Mouse (Mus musculus): ENCODE results near the gene Defa25. TPM values are rescaled to one million over a fixed set of nuclear protein-coding genes. Genes with fewer than 3 reads are reported as not detected.
"Not testable (repeated sequence)": the region's sequence is repeated elsewhere in the genome, so short reads cannot be mapped to it uniquely, and the experiment has no call there.

Defa25 gene
- total RNA-seq (2021) (not detected), polyA plus RNA-seq (2012; rRNA removed) (not detected in 2 replicates)
- long read RNA-seq: 0 reads

- DNase-seq: not testable (repeated sequence)
Observed at GRCm38 (mm10) chr8:21084142-21084541, at the start of gene Defa25. Defa25 (plus strand) TSS chr8:21084442.

- DNase-seq: not testable (repeated sequence)
Observed at GRCm38 (mm10) chr8:21054747-21055146, 29.5 kb upstream of the Defa25 start, which contains the start of gene Defa23. Defa23 (plus strand) TSS chr8:21055047.

- not testable (repeated sequence) for DNase-seq
Observed at GRCm38 (mm10) chr8:21064738-21065137, 19.5 kb upstream of the Defa25 start, which contains the start of gene Defa35. Defa35 (plus strand) TSS chr8:21065038.

- DNase-seq: peak; percentile 19
Observed at GRCm38 (mm10) chr8:21093106-21093505, 8.9 kb downstream of the Defa25 start.

- not testable (repeated sequence) for DNase-seq
Observed at GRCm38 (mm10) chr8:21095950-21096349, 11.7 kb downstream of the Defa25 start, which contains the start of gene Gm14851. Gm14851 (minus strand) TSS chr8:21096050.

- DNase-seq: not testable (repeated sequence)
Observed at GRCm38 (mm10) chr8:21134342-21134741, 50.1 kb downstream of the Defa25 start, which contains the start of gene Defa30. Defa30 (plus strand) TSS chr8:21134642.

Other genes starting within 250 kb of the Defa25 start
- not detected for gene Defb33, start 191.8 kb upstream of the Defa25 start, total RNA-seq (2021)
- not detected in 2 replicates for gene Defb33, start 191.8 kb upstream of the Defa25 start, polyA plus RNA-seq (2012; rRNA removed)
- not detected for gene Gm15056, start 181.8 kb upstream of the Defa25 start, total RNA-seq (2021)
- not detected in 2 replicates for gene Gm15056, start 181.8 kb upstream of the Defa25 start, polyA plus RNA-seq (2012; rRNA removed)
- gene Gm6040, start 162.4 kb upstream of the Defa25 start, total RNA-seq (2021): not detected
- not detected in 2 replicates for gene Gm6040, start 162.4 kb upstream of the Defa25 start, polyA plus RNA-seq (2012; rRNA removed)
- not detected for gene AY761185, start 139.7 kb upstream of the Defa25 start, total RNA-seq (2021)
- not detected in 2 replicates for gene AY761185, start 139.7 kb upstream of the Defa25 start, polyA plus RNA-seq (2012; rRNA removed)
- gene Defa21, start 58.9 kb upstream of the Defa25 start, total RNA-seq (2021): not detected
- gene Defa21, start 58.9 kb upstream of the Defa25 start, polyA plus RNA-seq (2012; rRNA removed): not detected in 2 replicates
- not detected for gene Defa23, start 29.4 kb upstream of the Defa25 start, total RNA-seq (2021)
- gene Defa23, start 29.4 kb upstream of the Defa25 start, polyA plus RNA-seq (2012; rRNA removed): not detected in 2 replicates
- not detected for gene Defa35, start 19.4 kb upstream of the Defa25 start, total RNA-seq (2021)
- gene Defa35, start 19.4 kb upstream of the Defa25 start, polyA plus RNA-seq (2012; rRNA removed): not detected in 2 replicates
- gene Gm14851, start 11.6 kb downstream of the Defa25 start, total RNA-seq (2021): not detected
- not detected in 2 replicates for gene Gm14851, start 11.6 kb downstream of the Defa25 start, polyA plus RNA-seq (2012; rRNA removed)
- not detected for gene Defa30, start 50.2 kb downstream of the Defa25 start, total RNA-seq (2021)
- gene Defa30, start 50.2 kb downstream of the Defa25 start, polyA plus RNA-seq (2012; rRNA removed): not detected in 2 replicates
- gene Defa22, start 77.8 kb downstream of the Defa25 start, total RNA-seq (2021): not detected
- not detected in 2 replicates for gene Defa22, start 77.8 kb downstream of the Defa25 start, polyA plus RNA-seq (2012; rRNA removed)
- not detected for gene Defa31, start 107.2 kb downstream of the Defa25 start, total RNA-seq (2021)
- not detected in 2 replicates for gene Defa31, start 107.2 kb downstream of the Defa25 start, polyA plus RNA-seq (2012; rRNA removed)
- not detected for gene Gm15293, start 117.1 kb downstream of the Defa25 start, total RNA-seq (2021)
- not detected in 2 replicates for gene Gm15293, start 117.1 kb downstream of the Defa25 start, polyA plus RNA-seq (2012; rRNA removed)
- gene Gm15292, start 165.3 kb downstream of the Defa25 start, total RNA-seq (2021): not detected
- gene Gm15292, start 165.3 kb downstream of the Defa25 start, polyA plus RNA-seq (2012; rRNA removed): not detected in 2 replicates
- not detected for gene Defa27, start 231.1 kb downstream of the Defa25 start, total RNA-seq (2021)
- gene Defa27, start 231.1 kb downstream of the Defa25 start, polyA plus RNA-seq (2012; rRNA removed): not detected in 2 replicates
- not detected for gene Defa29, start 242.6 kb downstream of the Defa25 start, total RNA-seq (2021)
- not detected in 2 replicates for gene Defa29, start 242.6 kb downstream of the Defa25 start, polyA plus RNA-seq (2012; rRNA removed)